Mouse (Mus musculus) regulatory T cell (primary cell): ENCODE data around the gene Fars2.

Experiments
- in situ Hi-C: fragments of 300-600 bp; cut with MboI, MseI; formaldehyde crosslinking; loops from one replicate; pipeline ENCODE4 v1.15.1; 2025; ENCODE audit warnings: high pct_unique_total_duplicates

Fars2 gene

DNA sequence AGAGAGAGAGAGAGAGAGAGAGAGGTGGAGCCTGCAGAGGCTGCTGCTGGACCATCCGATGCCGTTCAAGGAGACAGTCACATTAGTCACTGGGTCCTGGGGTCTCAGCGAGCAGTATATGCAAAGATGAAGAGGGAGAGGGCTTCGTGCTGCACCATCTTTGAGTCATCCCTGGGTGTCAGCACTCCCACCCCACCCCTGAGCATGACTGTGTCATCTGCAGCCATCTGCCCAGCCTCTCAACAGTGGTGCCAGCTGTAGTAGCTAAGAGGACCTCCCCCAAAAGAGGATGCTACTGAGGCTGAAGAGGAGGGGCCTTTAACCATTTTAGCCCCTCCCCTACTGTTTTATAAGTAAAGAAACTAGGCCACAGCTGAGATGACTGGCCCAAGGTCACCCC is 459.6 kb downstream of the Fars2 start:
- in situ Hi-C loops = no loop called here

- in situ Hi-C loops = no loop called here
Observed at GRCm38 (mm10) chr13:36577916-36578568, 460.8 kb downstream of the Fars2 start.

DNA sequence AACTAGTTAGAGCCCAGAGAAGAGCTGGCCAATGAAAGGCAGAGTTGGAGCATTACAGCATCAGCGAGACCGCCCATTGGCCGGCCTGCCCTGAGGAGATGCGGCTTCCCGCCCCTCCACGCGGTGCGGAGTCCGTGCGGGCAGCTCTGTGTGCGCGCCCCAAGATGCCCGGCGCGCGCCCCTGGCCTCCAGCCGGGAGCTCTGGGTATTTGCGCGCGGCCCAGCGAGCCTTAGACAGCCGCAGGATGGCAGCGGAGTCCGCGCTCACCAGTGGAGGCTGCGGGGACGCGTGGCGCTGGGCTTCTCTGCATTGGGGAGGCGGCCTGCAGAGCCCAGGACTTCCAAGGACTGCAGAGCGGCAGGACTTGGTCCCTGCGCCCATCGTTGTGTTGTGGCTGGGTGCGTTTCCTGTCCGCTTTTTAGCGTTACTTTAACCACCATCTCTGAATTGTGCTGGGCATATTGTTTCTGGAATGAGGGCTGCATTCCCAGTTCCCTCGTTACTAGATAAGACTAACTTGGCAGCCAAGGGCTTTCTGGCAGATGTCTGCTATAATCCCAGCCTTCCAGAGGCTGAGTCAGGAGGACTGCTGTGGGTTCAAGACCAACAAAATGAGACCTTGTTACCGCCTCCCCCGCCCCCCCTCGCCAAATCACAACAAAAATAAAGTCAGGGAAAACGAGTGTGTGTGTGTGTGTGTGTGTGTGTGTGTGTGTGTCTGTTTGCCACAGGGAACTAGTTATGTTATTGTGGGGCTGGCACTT is 461.5 kb downstream of the Fars2 start:
- in situ Hi-C loops = no loop called here

DNA sequence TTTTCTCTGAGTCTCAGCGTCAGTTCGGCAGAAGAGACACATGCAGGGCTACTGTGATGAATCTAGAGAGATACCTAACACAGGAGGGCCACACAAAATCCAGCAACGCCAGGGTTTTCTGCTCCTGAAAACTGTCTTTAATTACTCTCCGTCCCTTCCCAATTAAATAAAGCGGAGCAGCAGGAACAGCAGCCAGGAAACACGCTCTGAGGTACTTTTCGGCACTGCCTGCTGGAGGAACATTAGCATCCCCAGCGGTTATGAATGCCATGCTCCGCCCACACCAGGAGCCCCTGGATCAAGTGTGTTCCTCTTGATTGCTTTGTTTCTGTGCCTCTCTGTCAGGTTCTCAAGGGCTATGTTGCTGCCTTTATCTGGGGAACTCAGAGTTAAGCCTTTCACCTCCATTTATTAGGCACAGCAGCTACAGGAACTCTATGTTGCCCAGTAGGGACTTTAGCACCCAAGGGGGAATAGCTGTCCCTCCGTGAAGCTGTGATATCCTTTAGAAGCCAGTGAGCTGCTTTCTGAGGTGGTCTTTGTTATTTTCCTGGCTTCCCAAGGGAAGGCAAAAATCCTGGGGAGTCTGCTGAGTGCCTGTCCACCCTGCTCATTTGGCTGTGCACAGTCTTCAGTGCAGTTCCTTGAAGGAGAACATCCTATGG is 465.3 kb downstream of the Fars2 start:
- in situ Hi-C loops = no loop called here

DNA sequence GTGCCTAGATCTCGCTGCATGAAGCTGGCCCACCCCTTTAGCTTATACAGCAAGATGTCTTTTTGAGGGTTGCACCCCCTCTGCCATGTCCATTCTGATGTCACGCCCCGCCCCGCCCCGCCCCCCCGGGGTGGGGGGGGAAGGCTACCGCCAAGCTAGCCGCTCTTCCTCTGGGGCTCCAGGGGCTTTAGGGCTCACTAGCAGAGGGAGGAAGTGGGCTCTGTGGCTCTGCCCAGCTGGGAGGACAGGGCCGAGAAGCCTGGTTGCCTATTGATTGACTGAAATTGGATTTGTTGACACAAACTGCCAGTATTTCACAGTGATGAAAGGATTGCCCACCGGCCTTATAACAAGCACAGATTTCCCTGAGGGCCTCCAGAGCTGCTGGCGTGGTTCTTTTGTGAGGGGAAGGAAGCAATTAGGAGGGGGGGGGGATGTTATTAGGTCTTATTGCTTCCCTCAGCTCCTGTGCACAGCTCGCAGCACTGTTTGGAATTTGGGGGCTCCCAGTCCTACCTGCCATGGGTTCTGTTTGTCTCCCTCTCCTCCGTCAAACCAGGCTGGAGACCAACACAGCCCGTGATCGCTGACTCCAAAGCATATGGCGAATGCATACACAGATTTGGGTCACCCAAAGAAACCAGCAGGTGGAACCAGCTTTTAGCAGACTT is 466.4 kb downstream of the Fars2 start:
- in situ Hi-C loops = no loop called here

DNA sequence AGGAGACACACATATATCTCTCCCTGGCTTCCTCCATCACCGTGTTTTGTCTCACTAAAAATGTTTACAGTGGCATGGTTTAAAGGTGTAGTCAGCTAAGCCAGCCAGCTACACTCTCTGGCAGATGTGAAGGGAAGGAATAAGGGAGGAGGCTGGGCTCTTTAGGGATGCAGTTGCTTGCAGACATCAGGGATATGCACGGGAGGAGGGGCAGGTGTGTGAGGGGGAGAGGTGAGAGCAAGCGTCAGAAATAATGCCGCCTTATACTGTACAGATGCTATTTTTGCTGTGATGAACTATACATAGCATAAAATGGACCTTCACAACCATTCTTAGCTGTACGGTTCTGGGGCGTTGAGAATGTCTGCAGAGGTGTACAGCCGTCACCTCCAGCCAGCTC is 467.0 kb downstream of the Fars2 start:
- in situ Hi-C loops = no loop called here

- in situ Hi-C loops = no loop called here
Observed at GRCm38 (mm10) chr13:36589092-36589491, 471.9 kb downstream of the Fars2 start.

- in situ Hi-C loops = no loop called here
Observed at GRCm38 (mm10) chr13:36592291-36592690, 475.1 kb downstream of the Fars2 start.

GRCm38 (mm10) chr13:36606717-36607116 is 489.5 kb downstream of the Fars2 start:
- in situ Hi-C loops = no loop called here

GRCm38 (mm10) chr13:36607871-36608270 is 490.7 kb downstream of the Fars2 start:
- in situ Hi-C loops = no loop called here

- in situ Hi-C loops = no loop called here
Observed at GRCm38 (mm10) chr13:36610426-36610825, 493.2 kb downstream of the Fars2 start.

- in situ Hi-C loops = no loop called here
Observed at GRCm38 (mm10) chr13:36612785-36613750, 495.9 kb downstream of the Fars2 start.

GRCm38 (mm10) chr13:36620498-36621332 is 503.5 kb downstream of the Fars2 start:
- in situ Hi-C loops = no loop called here

- in situ Hi-C loops = no loop called here
Observed at GRCm38 (mm10) chr13:36621333-36621659, 504.1 kb downstream of the Fars2 start.

- in situ Hi-C loops = no loop called here
Observed at GRCm38 (mm10) chr13:36623556-36623955, 506.3 kb downstream of the Fars2 start.

DNA sequence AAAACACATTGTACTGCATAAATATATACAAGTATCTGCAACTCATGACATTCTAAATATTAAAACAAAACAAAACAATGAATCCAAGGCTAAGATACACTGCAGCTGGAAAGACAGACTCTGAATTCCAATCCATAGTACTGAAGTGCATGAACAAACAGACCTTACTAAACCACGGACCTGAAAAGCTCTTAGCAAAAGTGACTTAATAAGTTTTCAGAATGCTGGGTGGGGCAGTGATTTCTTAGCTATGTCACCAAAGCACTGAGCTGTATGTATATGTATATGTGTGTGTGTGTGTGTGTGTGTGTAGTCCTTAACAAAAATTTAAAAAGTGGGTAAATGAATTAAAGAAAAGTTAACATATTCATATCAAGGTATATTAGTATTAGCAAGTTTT is 511.9 kb downstream of the Fars2 start:
- in situ Hi-C loops = no loop called here

DNA sequence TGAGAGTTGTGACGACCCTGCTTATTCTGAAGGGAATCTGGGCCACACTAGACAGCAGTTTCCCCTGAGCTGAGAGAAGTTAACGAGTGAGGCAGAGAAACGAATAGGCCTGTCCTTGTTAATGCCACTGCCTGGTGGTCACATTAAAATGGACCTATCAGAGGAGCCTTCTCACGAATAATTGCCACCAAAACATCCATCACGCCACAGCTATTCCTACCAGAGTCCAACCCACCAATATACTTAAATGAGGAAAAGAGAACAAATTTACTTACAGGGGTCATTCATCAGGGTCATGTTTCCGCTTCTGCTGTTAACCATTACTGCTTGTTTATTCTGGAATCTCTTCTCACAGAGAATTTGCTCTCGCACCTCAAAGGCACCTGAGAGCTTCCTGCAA is 531.0 kb downstream of the Fars2 start:
- in situ Hi-C loops = no loop called here

DNA sequence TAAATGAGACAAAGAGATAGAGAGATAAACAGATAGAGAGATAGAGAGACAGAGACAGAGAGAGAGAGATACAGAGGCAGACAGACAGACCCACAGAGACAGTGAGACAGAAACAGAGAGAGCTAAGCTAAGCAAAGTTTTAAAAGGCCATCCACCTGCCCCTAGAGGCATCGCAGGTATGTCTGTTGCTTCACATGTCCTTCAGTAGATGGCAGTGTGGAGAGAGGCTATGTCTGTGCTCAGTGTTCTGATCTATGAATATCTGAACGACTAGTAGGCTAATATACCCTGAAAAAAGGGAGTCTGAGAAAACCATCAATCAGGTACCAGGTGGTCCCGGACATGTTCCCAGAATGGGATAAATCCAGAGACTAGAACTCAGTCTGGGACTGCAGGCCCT is 537.0 kb downstream of the Fars2 start:
- in situ Hi-C loops = no loop called here

GRCm38 (mm10) chr13:36679345-36679744 is 562.1 kb downstream of the Fars2 start:
- in situ Hi-C loops = no loop called here

DNA sequence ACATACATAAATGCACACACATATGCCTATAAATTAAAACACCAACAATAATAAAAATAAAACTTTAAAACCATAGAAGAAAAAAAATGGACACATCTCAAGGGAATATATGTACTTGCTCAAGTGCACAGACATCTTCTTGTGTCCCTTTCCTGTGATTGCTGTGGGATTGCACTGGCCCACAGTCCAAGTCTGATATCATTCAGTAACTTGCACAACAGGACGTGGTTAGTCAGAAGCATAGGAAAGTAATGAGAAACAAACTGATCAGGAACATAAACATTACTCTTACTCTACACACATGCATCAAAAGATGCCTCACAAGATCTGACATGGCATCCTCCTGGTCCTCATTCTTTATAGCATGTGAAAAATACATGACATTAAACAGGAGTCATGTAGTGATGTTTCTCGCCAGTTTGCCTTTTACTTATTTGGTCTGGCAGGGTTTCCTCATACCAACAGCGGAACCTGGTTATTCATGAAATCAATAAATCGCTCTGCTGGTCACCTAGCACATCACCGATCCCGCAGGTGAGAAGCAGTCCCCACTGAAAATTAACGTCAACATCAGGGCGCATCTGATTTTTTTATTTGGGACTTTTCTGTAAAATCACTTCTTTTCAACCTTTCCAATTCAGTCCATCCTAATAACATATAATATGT is 563.6 kb downstream of the Fars2 start:
- in situ Hi-C loops = no loop called here
